ENCODE assay signal across 12 mouse cellular contexts in the genomic region with DNA sequence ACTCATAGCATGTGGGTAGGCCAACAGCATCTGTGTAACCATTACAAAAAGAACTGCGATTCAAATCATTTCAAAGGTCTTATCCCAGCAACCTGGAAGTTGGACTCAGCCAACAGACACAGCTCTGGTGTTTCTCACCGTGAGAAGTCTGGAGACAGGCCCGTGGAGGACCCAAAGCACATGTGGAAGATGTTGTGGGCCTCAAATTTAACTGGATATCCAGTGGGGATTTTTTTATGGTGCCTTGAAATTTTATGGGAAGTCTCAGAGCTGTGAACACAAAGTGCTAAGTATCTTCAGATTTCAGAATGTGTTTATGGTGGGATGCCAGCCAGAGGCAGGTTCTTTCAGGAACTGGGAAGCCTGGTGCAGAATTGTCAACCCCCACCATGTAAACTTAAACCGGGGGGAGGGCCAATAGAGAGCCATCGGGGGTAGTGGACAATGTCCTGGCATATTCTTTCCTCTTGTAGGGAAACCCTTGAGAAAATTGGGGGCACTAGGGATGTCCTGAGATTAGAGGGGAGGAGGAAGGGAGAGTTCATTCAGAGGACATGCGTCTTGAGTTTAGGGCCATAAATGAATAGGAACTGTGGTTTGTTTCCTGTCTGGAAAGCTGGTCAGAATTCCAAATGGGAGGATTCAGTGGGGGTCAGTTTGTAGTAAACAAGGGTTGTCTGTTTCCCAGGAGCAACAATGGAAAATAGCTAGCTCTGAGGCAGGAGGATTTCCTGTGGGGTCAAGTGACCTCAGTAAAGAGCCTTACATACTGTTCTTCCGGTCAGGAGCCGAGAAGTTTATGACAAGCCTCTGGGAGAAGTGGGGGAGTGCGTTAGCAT. TPM values are rescaled to one million over a fixed set of nuclear protein-coding genes. Genes with fewer than 3 reads are reported as not detected.
A peak's percentile ranks its signal among the peaks of the same experiment; 100 is the strongest.
DNase-seq lines count a peak whose midpoint lies in the region; ATAC-seq and TF ChIP-seq lines count a peak whose summit lies in the region.
"Had no signal": no experiment of that assay in that cellular context is flagged by ENCODE, and none has a peak within 500 bp of the region (broad histone marks: within the 10 kb centered on the region; RNA-seq: fewer than 3 reads in every experiment).

No protein-coding gene starts in this region.

- WGBS in heart, embryonic 13.5 days, result 54% methylated on average over 9 of the region's 9 CpGs
- 54% methylated on average over 9 of the region's 9 CpGs for WGBS in lung, embryonic 15.5 days
- WGBS in lung, adult 2 months, result 42% methylated on average over 9 of the region's 9 CpGs
- 46% methylated on average over 9 of the region's 9 CpGs for WGBS in stomach, embryonic 15.5 days

- H3K9ac ChIP-seq in heart, embryonic 13.5 days, result no peak overlapping the region
- no peak overlapping the region for H3K9ac ChIP-seq in lung, embryonic 15.5 days
- H3K9ac ChIP-seq in stomach, embryonic 15.5 days, result no peak overlapping the region
- H3K9ac ChIP-seq: forebrain, embryonic 13.5 days; midbrain, embryonic 13.5 days had no signal

- H3K4me2 ChIP-seq in heart, embryonic 13.5 days, result no peak overlapping the region
- no peak overlapping the region for H3K4me2 ChIP-seq in lung, embryonic 15.5 days
- H3K4me2 ChIP-seq in stomach, embryonic 15.5 days, result no peak overlapping the region
- H3K4me2 ChIP-seq: forebrain, embryonic 13.5 days; midbrain, embryonic 13.5 days had no signal

- TF ChIP-seq CTCF in lung, adult 2 months (IDR thresholded peaks at IDR 0.05; ENCODE audit: insufficient read depth, low read length), result no peak

- no peaks in the 10 kb centered on the region for H3K27me3 ChIP-seq in heart, embryonic 13.5 days (replicated peaks)
- no peaks in the 10 kb centered on the region for H3K27me3 ChIP-seq in lung, embryonic 15.5 days
- no peaks in the 10 kb centered on the region for H3K27me3 ChIP-seq in stomach, embryonic 15.5 days (replicated peaks)
- H3K27me3 ChIP-seq: forebrain, embryonic 13.5 days; midbrain, embryonic 13.5 days had no signal

- intact Hi-C loops in heart, postnatal 25 days (cut with DNase I), result no loop called here

- no peak overlapping the region for H3K4me3 ChIP-seq in heart, embryonic 13.5 days
- H3K4me3 ChIP-seq in lung, embryonic 15.5 days, result no peak overlapping the region
- H3K4me3 ChIP-seq in lung, adult 2 months (replicated peaks; ENCODE audit: extremely low read depth, low read depth, low read length), result no peak overlapping the region
- H3K4me3 ChIP-seq in stomach, embryonic 15.5 days (replicated peaks), result no peak overlapping the region
- H3K4me3 ChIP-seq: forebrain, embryonic 13.5 days; midbrain, embryonic 13.5 days had no signal

- peaks cover 16% of the 10 kb centered on the region for H3K4me1 ChIP-seq in heart, embryonic 13.5 days
- H3K4me1 ChIP-seq in lung, embryonic 15.5 days, result no peaks in the 10 kb centered on the region
- peaks cover 2% of the 10 kb centered on the region; the same call in 1 of the 2 replicates for H3K4me1 ChIP-seq in lung, adult 2 months (ENCODE audit: control insufficient read depth, insufficient read depth, low read length)
- H3K4me1 ChIP-seq in stomach, embryonic 15.5 days, result no peaks in the 10 kb centered on the region; the same call in 1 of the 2 replicates
- H3K4me1 ChIP-seq: forebrain, embryonic 13.5 days; midbrain, embryonic 13.5 days had no signal

- TF ChIP-seq POLR2A in lung, adult 2 months (IDR thresholded peaks at IDR 0.05; ENCODE audit: borderline replicate concordance, extremely low read depth, low read depth, low read length), result no peak

- H3K27ac ChIP-seq in heart, embryonic 13.5 days (replicated peaks), result peak overlapping the region; percentile 46; the same call in 1 of the 2 replicates
- peak overlapping the region; percentile 22; the same call in 1 of the 2 replicates for H3K27ac ChIP-seq in lung, embryonic 15.5 days
- 0 out of 2 replicates have a peak overlapping the region, but pooled peaks have one; percentile 0 for H3K27ac ChIP-seq in stomach, embryonic 15.5 days
- H3K27ac ChIP-seq: forebrain, embryonic 13.5 days; midbrain, embryonic 13.5 days had no signal

- H3K36me3 ChIP-seq in heart, embryonic 13.5 days, result no peaks in the 10 kb centered on the region
- no peaks in the 10 kb centered on the region for H3K36me3 ChIP-seq in lung, embryonic 15.5 days
- H3K36me3 ChIP-seq in stomach, embryonic 15.5 days, result no peaks in the 10 kb centered on the region
- H3K36me3 ChIP-seq: midbrain, embryonic 13.5 days had no signal

- H3K9me3 ChIP-seq in heart, embryonic 13.5 days, result no peaks in the 10 kb centered on the region
- no peaks in the 10 kb centered on the region for H3K9me3 ChIP-seq in lung, embryonic 15.5 days
- H3K9me3 ChIP-seq in stomach, embryonic 15.5 days, result no peaks in the 10 kb centered on the region
- H3K9me3 ChIP-seq: forebrain, embryonic 13.5 days; midbrain, embryonic 13.5 days had no signal

- DNase-seq in heart, postnatal 25 days (ENCODE audit: low spot score), result no peak
- no peak for DNase-seq in lung, adult 2 months
- DNase-seq in kidney, postnatal 14 days, result peak; percentile 58
- DNase-seq: B cell, adult 2 months; thymus, postnatal 14 days had no signal

- no peak for ATAC-seq in heart, embryonic 13.5 days (ENCODE audit: extremely low read depth, insufficient number of reproducible peaks, low FRiP score, low TSS enrichment)
- peak; percentile 64; the same call in 1 of the 2 replicates for ATAC-seq in lung, embryonic 15.5 days (ENCODE audit: borderline replicate concordance, extremely low read depth, low FRiP score, low TSS enrichment)
- peak; percentile 43; the same call in 1 of the 2 replicates for ATAC-seq in stomach, embryonic 15.5 days (ENCODE audit: insufficient read depth, low FRiP score, low read depth)
- no peak for ATAC-seq in megakaryocyte, adult 5-6 weeks (ENCODE audit: poor library complexity, severe bottlenecking)
- no peak for ATAC-seq in activated CD4-positive, CD25-positive, alpha-beta regulatory T cell, adult 4 months
- ATAC-seq: forebrain, embryonic 13.5 days; midbrain, embryonic 13.5 days had no signal

RNA-seq across cellular contexts. Expression of a gene that starts 41.5 kb away (rescaled TPM):
- polyA plus RNA-seq in heart, embryonic 13.5 days (2015; fragmentation: Nextera tagmentation; extraction: Ambion mirVana), result 128 and 129 TPM in 2 replicates
- 10 to 100 TPM; 40.1 to 45.7 TPM for total RNA-seq in heart, postnatal 25 days (2021)
- polyA plus RNA-seq in lung, embryonic 15.5 days (2015; fragmentation: Nextera tagmentation; extraction: Ambion mirVana), result 263 and 267 TPM in 2 replicates
- polyA plus RNA-seq in lung, adult 2 months (2012; rRNA removed), result 40.4 and 49.6 TPM in 2 replicates
- polyA plus RNA-seq in stomach, embryonic 15.5 days (2015; fragmentation: Nextera tagmentation; extraction: Ambion mirVana), result 196 and 217 TPM in 2 replicates
- 559 and 619 TPM in 2 replicates for total RNA-seq in megakaryocyte, adult 5-6 weeks (2015)
- total RNA-seq in megakaryocyte, adult 5-6 weeks (2017), result 895 and 963 TPM in 2 replicates
- 10 to 100 TPM; 51.5 to 69.5 TPM for polyA plus RNA-seq in activated CD4-positive, CD25-positive, alpha-beta regulatory T cell, adult 4 months (2017; shearing (Covaris generic))

Comparison
In these comparisons a context has a peak if more than half of its experiments do, and no peak if none do; other contexts are left out.
1. ATAC-seq: peak in lung, embryonic 15.5 days (single experiment) and stomach, embryonic 15.5 days (single experiment); none in heart, embryonic 13.5 days (single experiment), megakaryocyte, adult 5-6 weeks (single experiment) and activated CD4-positive, CD25-positive, alpha-beta regulatory T cell, adult 4 months (single experiment).
2. Peak in every context shown above with its lines, with median percentiles within 50 percentile points of each other: H3K27ac ChIP-seq.